25 mouse cellular contexts compared by ENCODE assay signal in the genomic region with DNA sequence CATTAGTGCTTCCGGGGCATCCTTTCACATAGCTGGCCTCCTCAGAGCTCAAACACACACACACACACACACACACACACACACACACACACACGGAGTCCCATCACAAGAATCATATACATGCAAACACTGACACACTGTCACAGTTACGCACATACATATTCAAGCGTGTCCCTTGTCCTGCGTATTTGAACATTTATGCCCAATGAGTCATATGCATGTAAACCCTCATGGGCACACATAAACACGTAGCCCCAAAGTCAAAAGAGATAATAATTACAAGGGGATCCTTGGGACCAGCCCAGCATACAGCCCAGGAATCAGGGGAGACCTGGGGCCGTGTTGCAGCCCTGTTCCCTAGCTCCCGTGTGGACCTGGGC. TPM values are rescaled to one million over a fixed set of nuclear protein-coding genes. Genes with fewer than 3 reads are reported as not detected.
DNase-seq lines count a peak whose midpoint lies in the region; ATAC-seq lines count a peak whose summit lies in the region.
"Had no signal": no experiment of that assay in that cellular context is flagged by ENCODE, and none has a peak within 500 bp of the region (broad histone marks: within the 10 kb centered on the region; RNA-seq: fewer than 3 reads in every experiment).

No protein-coding gene starts in this region.

- 89% methylated on average over 8 of the region's 8 CpGs for WGBS in embryonic facial prominence, embryonic 10.5 days
- 88% methylated on average over 8 of the region's 8 CpGs for WGBS in forebrain, embryonic 11.5 days
- WGBS in hindbrain, embryonic 13.5 days = 63% methylated on average over 8 of the region's 8 CpGs
- WGBS in midbrain, embryonic 14.5 days = 34% methylated on average over 8 of the region's 8 CpGs

- ATAC-seq in forebrain, embryonic 11.5 days (replicated peaks; ENCODE audit: low FRiP score) = no peak
- peak; percentile 11 for ATAC-seq in hindbrain, embryonic 13.5 days (ENCODE audit: low FRiP score)
- ATAC-seq in midbrain, embryonic 14.5 days (ENCODE audit: low FRiP score, low TSS enrichment) = no peak
- ATAC-seq in erythroid progenitor cell, adult 5-6 weeks (replicated peaks; ENCODE audit: low FRiP score, poor library complexity, severe bottlenecking) = no peak

- H3K27ac ChIP-seq in embryonic facial prominence, embryonic 10.5 days (replicated peaks) = peak overlapping the region; percentile 71
- H3K27ac ChIP-seq in forebrain, embryonic 11.5 days (ENCODE audit: low read depth, low read length) = peak overlapping the region; percentile 94
- peak overlapping the region; percentile 86 for H3K27ac ChIP-seq in hindbrain, embryonic 13.5 days
- peak overlapping the region; percentile 92 for H3K27ac ChIP-seq in midbrain, embryonic 14.5 days (replicated peaks; ENCODE audit: low read depth, low read length)
- H3K27ac ChIP-seq: heart, embryonic 13.5 days; intestine, embryonic 15.5 days had no signal

- H3K9ac ChIP-seq in forebrain, embryonic 11.5 days (ENCODE audit: low read length) = 0 out of 2 replicates have a peak overlapping the region, but pooled peaks have one; percentile 6
- H3K9ac ChIP-seq in hindbrain, embryonic 13.5 days = no peak overlapping the region
- no peak overlapping the region for H3K9ac ChIP-seq in midbrain, embryonic 14.5 days (replicated peaks; ENCODE audit: low read length)
- H3K9ac ChIP-seq: heart, embryonic 13.5 days; intestine, embryonic 15.5 days had no signal

- H3K4me1 ChIP-seq in embryonic facial prominence, embryonic 10.5 days = peaks cover 55% of the 10 kb centered on the region
- H3K4me1 ChIP-seq in forebrain, embryonic 11.5 days (replicated peaks; ENCODE audit: control insufficient read depth, insufficient read depth, low read length) = peaks cover 34% of the 10 kb centered on the region
- H3K4me1 ChIP-seq in hindbrain, embryonic 13.5 days (replicated peaks) = peaks cover 58% of the 10 kb centered on the region
- peaks cover 45% of the 10 kb centered on the region for H3K4me1 ChIP-seq in midbrain, embryonic 14.5 days (ENCODE audit: control insufficient read depth, insufficient read depth, low read length)
- H3K4me1 ChIP-seq: megakaryocyte, embryonic 14.5 days had no signal

- no peaks in the 10 kb centered on the region for H3K36me3 ChIP-seq in embryonic facial prominence, embryonic 10.5 days (replicated peaks)
- no peaks in the 10 kb centered on the region for H3K36me3 ChIP-seq in forebrain, embryonic 11.5 days (ENCODE audit: control insufficient read depth, insufficient read depth, low read length)
- no peaks in the 10 kb centered on the region for H3K36me3 ChIP-seq in hindbrain, embryonic 13.5 days
- H3K36me3 ChIP-seq in midbrain, embryonic 14.5 days (ENCODE audit: control insufficient read depth, insufficient read depth, low read length) = no peaks in the 10 kb centered on the region
- H3K36me3 ChIP-seq: heart, embryonic 13.5 days; intestine, embryonic 15.5 days had no signal

- DNase-seq in embryonic facial prominence, embryonic 10.5 days (ENCODE audit: low spot score) = no peak
- DNase-seq in forebrain, embryonic 11.5 days (ENCODE audit: low spot score) = no peak
- DNase-seq in midbrain, embryonic 14.5 days = no peak
- DNase-seq in thymus, postnatal 0 days (ENCODE audit: low spot score) = no peak
- no peak for DNase-seq in cerebellum, adult 9-10 months
- DNase-seq: cerebellum, postnatal 25 days; heart, adult 11 months; heart, postnatal 36 days; kidney, adult 9 months; kidney, postnatal 36 days; layer of hippocampus, adult 9-11 months; right cerebral cortex, postnatal 14 days; thymus, postnatal 4 days had no signal

- no peaks in the 10 kb centered on the region for H3K9me3 ChIP-seq in embryonic facial prominence, embryonic 10.5 days
- no peaks in the 10 kb centered on the region for H3K9me3 ChIP-seq in forebrain, embryonic 11.5 days (ENCODE audit: control insufficient read depth, low read length)
- no peaks in the 10 kb centered on the region for H3K9me3 ChIP-seq in hindbrain, embryonic 13.5 days
- H3K9me3 ChIP-seq in midbrain, embryonic 14.5 days (ENCODE audit: control insufficient read depth, low read length) = no peaks in the 10 kb centered on the region
- H3K9me3 ChIP-seq: heart, embryonic 13.5 days; intestine, embryonic 15.5 days; megakaryocyte, embryonic 14.5 days had no signal

- H3K4me3 ChIP-seq in embryonic facial prominence, embryonic 10.5 days = no peak overlapping the region
- no peak overlapping the region for H3K4me3 ChIP-seq in forebrain, embryonic 11.5 days (ENCODE audit: low read depth, low read length)
- H3K4me3 ChIP-seq in hindbrain, embryonic 13.5 days = no peak overlapping the region
- no peak overlapping the region for H3K4me3 ChIP-seq in midbrain, embryonic 14.5 days (replicated peaks; ENCODE audit: low read depth, low read length)
- H3K4me3 ChIP-seq: heart, embryonic 13.5 days; intestine, embryonic 15.5 days; megakaryocyte, embryonic 14.5 days; myocyte had no signal

- H3K4me2 ChIP-seq in forebrain, embryonic 11.5 days (ENCODE audit: low read depth, low read length, severe bottlenecking) = no peak overlapping the region
- H3K4me2 ChIP-seq in hindbrain, embryonic 13.5 days = no peak overlapping the region
- 0 out of 2 replicates have a peak overlapping the region, but pooled peaks have one; percentile 28 for H3K4me2 ChIP-seq in midbrain, embryonic 14.5 days (ENCODE audit: low read length)
- H3K4me2 ChIP-seq: heart, embryonic 13.5 days; intestine, embryonic 15.5 days; liver, embryonic 11.5 days had no signal

- peaks cover 31% of the 10 kb centered on the region for H3K27me3 ChIP-seq in embryonic facial prominence, embryonic 10.5 days (replicated peaks; ENCODE audit: low read depth, poor library complexity, severe bottlenecking)
- no peaks in the 10 kb centered on the region for H3K27me3 ChIP-seq in forebrain, embryonic 11.5 days (ENCODE audit: control insufficient read depth, insufficient read depth, low read length)
- H3K27me3 ChIP-seq in hindbrain, embryonic 13.5 days = no peaks in the 10 kb centered on the region
- no peaks in the 10 kb centered on the region for H3K27me3 ChIP-seq in midbrain, embryonic 14.5 days (ENCODE audit: control insufficient read depth, insufficient read depth, low read length)
- H3K27me3 ChIP-seq: intestine, embryonic 15.5 days had no signal

RNA-seq across cellular contexts. Expression of gene Efhd2, which starts 27.7 kb away (rescaled TPM):
- polyA plus RNA-seq in embryonic facial prominence, embryonic 10.5 days (2016; fragmentation: Nextera tagmentation; extraction: Ambion mirVana) = 40.7 and 41.8 TPM in 2 replicates
- polyA plus RNA-seq in forebrain, embryonic 11.5 days (2014; fragmentation: Nextera tagmentation; extraction: Ambion mirVana) = 43.4 and 45.3 TPM in 2 replicates
- 68.1 and 68.6 TPM in 2 replicates for polyA plus RNA-seq in hindbrain, embryonic 13.5 days (2015; fragmentation: Nextera tagmentation; extraction: Ambion mirVana)
- 53.8 and 54.0 TPM in 2 replicates for polyA plus RNA-seq in midbrain, embryonic 14.5 days (2014; fragmentation: Nextera tagmentation; extraction: Ambion mirVana)
- 88.4 and 90.4 TPM in 2 replicates for polyA plus RNA-seq in thymus, postnatal 0 days (2015; fragmentation: Nextera tagmentation; extraction: Ambion mirVana)
- 18.7 and 21.8 TPM in 2 replicates for total RNA-seq in erythroid progenitor cell, adult 5-6 weeks (2015; ENCODE audit: low replicate concordance)
- total RNA-seq in erythroid progenitor cell, adult 5-6 weeks (2017; ENCODE audit: low replicate concordance) = 11.4 and 18.8 TPM in 2 replicates

RNA-seq across cellular contexts. Expression of gene Ctrc, which starts 56.3 kb away (rescaled TPM):
- not detected in 2 replicates for polyA plus RNA-seq in embryonic facial prominence, embryonic 10.5 days (2016; fragmentation: Nextera tagmentation; extraction: Ambion mirVana)
- not detected in 2 replicates for polyA plus RNA-seq in forebrain, embryonic 11.5 days (2014; fragmentation: Nextera tagmentation; extraction: Ambion mirVana)
- not detected in 2 replicates for polyA plus RNA-seq in hindbrain, embryonic 13.5 days (2015; fragmentation: Nextera tagmentation; extraction: Ambion mirVana)
- not detected in 2 replicates for polyA plus RNA-seq in midbrain, embryonic 14.5 days (2014; fragmentation: Nextera tagmentation; extraction: Ambion mirVana)
- 0.30 TPM in 1 of 2 replicates, not detected in the other for polyA plus RNA-seq in thymus, postnatal 0 days (2015; fragmentation: Nextera tagmentation; extraction: Ambion mirVana)
- total RNA-seq in erythroid progenitor cell, adult 5-6 weeks (2015; ENCODE audit: low replicate concordance) = not detected in 2 replicates
- total RNA-seq in erythroid progenitor cell, adult 5-6 weeks (2017; ENCODE audit: low replicate concordance) = not detected in 2 replicates
- total RNA-seq: adrenal gland, adult 18-20 months; gastrocnemius, adult 8-10 months; heart, postnatal 36 days; left cerebral cortex, adult 8-10 months had no signal
- polyA plus RNA-seq: heart, embryonic 13.5 days; limb, embryonic 11.5 days; liver, embryonic 11.5 days; myocyte; stomach, embryonic 14.5 days had no signal
